Mouse (Mus musculus): ENCODE measurements around the gene Rpl7l1.
"Not testable (repeated sequence)": the region's sequence is repeated elsewhere in the genome, so short reads cannot be mapped to it uniquely, and the experiment has no call there.

Rpl7l1 gene

DNA sequence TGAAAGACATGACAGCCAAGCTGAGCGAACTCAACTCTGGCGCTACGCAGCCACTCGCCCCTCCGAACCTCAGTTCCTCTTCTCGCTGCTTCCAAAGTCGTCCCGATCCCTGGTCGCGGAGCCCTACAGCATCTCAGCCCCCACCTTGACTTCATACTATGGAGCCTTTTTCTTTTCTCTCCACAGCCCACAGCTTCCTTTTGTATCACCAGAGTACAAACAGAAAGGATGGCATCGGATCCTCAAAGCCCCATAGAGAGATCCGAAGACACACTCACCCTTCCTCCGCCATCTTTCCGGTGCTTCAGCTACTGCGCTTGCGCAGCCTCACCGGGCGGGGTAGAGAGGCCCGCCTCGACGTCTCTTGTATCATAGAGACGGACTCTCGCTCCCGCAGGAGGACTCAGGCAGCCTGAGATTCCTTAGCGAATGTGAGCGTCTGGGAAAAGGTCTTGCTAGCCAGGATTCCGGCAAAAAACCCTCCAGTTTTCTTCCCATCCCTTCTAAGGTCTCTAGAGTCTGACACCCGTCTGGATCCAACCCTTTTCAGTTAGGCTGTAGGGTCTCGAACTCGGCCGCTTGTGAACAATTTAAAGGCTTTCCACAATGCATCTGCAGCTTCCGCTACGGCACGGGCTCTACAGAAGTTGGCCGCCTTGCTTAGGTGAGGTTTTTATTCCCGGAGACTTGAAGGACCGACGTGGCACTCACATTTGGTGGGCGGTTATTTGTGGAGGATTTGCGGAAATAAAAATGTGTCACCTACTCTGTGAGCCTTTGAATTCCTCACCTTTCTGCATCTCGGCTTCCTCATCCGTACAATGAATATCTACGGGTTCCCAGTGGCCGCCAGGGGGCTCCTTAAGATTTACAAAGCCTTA, at the start of gene Rpl7l1:
Rpl7l1 (minus strand) TSS at position 332 of the 881 bp plus-strand sequence.
- peak; percentile 96 for DNase-seq (ENCODE audit: low read depth, low spot score)

DNA sequence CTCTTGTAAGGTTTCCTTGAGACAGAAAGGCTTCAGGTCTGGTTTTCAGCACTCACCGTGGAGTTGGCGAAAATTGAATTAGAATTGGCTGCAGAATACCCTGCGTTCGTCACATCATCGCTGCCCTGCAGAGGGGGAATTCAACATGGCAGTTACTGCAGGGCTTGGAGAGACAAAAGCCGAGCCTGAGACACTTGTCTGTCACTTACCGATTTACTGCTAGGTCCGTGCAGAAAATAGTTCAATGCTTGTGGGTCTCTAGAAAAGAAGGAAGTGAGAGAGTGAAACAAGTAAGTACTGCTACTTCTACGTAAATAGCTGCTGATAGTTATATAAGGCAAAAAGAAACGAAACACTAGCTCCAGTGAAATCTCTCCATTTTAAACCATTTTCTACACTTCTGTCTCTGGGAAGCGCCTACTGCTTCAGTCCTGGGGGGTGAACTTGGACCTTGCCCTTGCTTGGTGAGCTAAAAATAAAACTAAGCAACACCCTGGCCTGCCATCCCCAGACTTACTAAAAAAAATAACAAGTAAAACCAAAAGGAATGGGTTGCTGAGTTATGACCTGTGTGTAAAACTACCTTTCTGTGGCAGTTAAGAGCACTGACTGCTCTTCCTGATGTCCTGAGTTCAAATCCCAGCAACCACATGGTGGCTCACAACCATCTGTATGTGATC, 47.5 kb upstream of the Rpl7l1 start:
- no peak for DNase-seq (ENCODE audit: low read depth, low spot score)

- DNase-seq (ENCODE audit: low read depth, low spot score), result no peak
These were observed 46.5 kb upstream of the Rpl7l1 start for GRCm38 (mm10) chr17:46828935-46829334.

DNA sequence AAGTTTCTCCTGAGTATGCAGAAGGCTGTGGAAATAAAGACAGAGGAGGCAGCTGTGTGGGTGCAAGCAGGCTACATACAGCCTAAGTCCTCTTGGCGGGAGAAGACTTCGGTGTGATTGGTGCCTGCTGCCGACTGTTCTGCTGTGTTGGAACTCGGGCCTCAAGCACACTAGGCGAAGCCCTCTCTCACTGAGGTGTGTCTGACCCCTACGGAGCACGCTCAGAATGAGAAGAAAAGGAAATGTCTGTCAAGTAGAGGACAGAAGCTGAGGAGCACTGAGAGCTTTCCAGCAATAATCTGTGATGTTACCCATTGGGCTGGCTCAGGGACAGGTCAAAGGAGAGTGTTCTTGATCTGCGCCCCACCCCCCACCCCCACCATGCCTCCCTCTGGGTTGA, 40.6 kb upstream of the Rpl7l1 start:
- no peak for DNase-seq (ENCODE audit: low read depth, low spot score)

- no peak for DNase-seq (ENCODE audit: low read depth, low spot score)
These were observed 38.2 kb upstream of the Rpl7l1 start for GRCm38 (mm10) chr17:46820628-46821027.

DNA sequence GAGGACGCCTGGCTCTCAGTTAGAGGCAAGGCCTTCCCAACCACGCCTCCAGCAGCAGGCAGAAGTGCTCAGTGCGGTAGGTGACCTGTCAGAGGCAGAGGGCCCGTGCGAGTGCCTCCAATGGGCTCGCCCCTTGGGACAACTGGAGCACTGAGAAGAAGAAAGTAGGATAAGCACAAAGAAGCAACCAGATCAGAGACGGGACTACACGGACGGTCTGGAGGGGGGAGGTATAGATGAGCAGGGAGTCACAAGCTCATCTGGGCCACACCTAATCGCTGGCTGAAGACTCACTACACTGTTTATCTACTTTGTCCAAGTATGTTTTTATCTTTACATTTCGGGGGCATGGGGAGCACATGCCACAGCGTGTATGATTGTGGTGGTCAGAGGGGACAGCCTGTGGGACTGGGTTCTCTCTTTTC, 35.3 kb upstream of the Rpl7l1 start:
- DNase-seq (ENCODE audit: low read depth, low spot score), result no peak

GRCm38 (mm10) chr17:46816306-46816705, 33.8 kb upstream of the Rpl7l1 start:
- DNase-seq (ENCODE audit: low read depth, low spot score), result no peak

- no peak for DNase-seq (ENCODE audit: low read depth, low spot score)
These were observed 32.0 kb upstream of the Rpl7l1 start for GRCm38 (mm10) chr17:46814497-46814896.

GRCm38 (mm10) chr17:46813637-46814036, 31.2 kb upstream of the Rpl7l1 start:
- no peak for DNase-seq (ENCODE audit: low read depth, low spot score)

DNA sequence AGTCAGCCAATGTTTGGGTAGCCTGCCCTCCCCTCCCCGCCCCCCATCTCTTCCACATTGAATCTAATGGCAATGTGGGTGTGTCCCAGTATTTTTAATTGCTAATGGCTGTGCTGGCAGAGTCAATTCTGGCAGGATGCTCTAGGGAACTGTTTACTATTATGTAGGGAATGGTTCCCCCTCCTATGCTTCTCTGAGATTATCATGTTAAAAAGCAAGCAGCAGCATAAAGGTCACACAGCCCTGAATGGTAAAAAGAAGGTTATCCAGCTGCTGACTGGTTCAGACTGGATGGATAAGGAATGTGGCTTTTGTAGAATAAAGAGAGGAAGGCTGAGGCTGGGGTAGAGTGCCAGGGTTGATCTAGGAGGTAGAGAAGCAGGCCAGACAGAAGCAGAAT, 30.0 kb upstream of the Rpl7l1 start:
- no peak for DNase-seq (ENCODE audit: low read depth, low spot score)

- DNase-seq (ENCODE audit: low read depth, low spot score), result no peak
These were observed 28.2 kb upstream of the Rpl7l1 start for GRCm38 (mm10) chr17:46810672-46811071.

DNA sequence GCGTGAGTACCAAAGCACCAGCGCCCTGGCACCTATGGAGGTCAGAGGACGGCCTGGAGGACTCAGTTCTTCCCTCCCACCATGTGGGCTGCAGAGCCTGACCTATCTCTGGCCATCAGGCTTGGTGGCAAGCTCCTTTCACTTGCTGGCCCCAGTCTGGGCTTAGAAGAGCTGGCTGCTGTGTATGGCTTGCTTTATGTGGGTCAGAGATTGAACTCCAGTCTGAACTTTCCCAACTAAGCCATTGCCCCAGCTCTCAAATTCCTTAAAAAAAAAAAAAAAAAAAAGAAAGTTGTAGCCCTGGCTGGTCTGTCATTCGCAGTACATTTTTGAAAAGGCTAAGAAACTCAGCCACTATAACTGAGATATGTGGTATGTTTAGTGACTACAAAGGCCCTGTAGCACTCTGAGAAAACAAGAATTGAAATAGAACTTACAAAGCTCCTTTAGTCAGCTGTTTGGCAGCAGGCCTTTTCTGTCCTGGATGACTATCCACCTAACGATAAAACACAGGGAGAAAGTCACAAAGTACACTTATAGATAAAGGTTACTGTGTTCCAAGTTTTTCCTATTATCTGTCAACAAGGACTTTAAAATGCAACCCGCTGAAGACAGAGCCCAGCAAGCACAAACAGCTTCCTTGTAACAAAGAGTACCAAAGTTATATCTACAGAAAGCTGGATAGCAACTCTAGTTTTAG, 26.8 kb upstream of the Rpl7l1 start:
- no peak for DNase-seq (ENCODE audit: low read depth, low spot score)

GRCm38 (mm10) chr17:46808376-46808775, 25.9 kb upstream of the Rpl7l1 start:
- no peak for DNase-seq (ENCODE audit: low read depth, low spot score)

- DNase-seq (ENCODE audit: low read depth, low spot score), result no peak
These were observed 19.3 kb upstream of the Rpl7l1 start for GRCm38 (mm10) chr17:46801761-46802160.

DNA sequence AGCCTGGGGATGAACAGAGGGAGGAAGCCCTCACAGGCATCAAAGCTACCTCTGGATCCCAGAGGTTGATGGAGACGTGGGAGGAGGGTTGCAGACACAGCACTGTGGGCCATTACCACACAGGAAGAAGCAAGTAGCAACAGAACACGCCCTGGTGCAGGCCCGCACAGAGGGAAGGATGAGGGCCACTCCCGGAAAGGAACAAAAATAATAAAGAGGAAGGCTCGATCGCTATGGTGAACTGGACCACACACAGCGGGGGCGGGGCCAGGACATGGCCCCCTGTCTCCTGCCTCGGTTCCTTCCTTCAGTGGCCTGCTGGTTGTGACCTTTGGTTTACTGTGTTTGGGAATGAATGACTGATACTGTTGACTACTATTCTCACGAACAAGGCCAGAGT, 17.2 kb upstream of the Rpl7l1 start:
- DNase-seq (ENCODE audit: low read depth, low spot score), result no peak

DNA sequence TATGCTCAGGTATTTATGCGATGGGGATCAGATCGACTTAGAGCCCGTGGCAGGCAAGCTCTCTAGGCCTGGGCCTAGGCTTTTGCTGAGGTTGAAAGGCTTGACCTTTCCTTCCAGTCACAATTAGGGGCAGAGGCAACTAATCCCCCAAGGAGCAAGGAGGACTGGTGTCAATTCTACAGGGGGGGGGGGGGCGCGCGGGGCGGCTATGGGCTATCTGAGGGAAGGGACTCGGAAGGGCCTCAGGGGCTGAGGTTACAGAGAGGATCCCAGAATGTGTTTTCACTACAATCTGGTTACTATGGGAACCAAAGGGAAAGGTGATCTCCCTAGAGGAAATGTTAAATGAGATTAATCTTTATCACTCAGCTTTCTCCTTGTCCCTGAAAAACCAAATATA, 14.9 kb upstream of the Rpl7l1 start:
- no peak for DNase-seq (ENCODE audit: low read depth, low spot score)

- DNase-seq (ENCODE audit: low read depth, low spot score), result no peak
These were observed 14.3 kb upstream of the Rpl7l1 start for GRCm38 (mm10) chr17:46796743-46797142.

DNA sequence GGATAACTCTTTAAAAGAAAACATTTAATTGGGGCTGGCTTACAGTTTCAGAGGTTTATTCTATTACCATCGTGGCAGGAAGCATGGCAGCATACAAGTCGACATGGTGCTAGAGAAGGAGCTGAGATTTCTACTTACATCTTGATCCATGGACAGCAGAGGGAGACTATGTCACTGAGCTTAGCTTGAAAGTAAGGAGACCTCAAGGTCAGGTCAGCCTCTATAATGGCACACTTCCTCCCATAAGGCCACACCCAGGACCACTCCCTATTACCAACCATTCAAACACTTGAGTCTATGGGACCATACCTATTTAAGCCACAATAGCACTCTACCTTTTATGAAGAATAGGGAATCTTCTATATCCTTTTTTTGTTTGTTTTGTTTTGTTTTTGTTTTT, 10.5 kb upstream of the Rpl7l1 start:
- DNase-seq (ENCODE audit: low read depth, low spot score), result no peak

DNA sequence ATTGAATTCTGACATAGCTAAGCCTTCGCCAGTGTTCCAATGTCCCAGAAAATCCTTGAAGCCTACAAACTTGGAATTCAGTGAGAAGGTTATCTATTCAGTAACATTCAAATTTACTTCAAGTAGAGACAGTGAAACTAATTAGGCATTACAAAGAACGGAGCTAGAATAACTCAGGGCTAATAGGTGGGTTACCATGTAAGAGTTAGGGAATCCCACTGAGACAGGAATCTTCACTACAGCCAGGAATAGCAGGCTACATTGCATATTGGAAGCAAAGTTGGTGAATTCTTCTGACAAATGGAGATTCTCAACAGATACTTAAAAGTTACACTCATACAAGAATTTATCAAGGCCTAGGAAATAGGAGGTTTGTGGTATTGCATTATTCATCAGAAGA, 5.5 kb upstream of the Rpl7l1 start:
- DNase-seq (ENCODE audit: low read depth, low spot score), result not testable (repeated sequence)

DNA sequence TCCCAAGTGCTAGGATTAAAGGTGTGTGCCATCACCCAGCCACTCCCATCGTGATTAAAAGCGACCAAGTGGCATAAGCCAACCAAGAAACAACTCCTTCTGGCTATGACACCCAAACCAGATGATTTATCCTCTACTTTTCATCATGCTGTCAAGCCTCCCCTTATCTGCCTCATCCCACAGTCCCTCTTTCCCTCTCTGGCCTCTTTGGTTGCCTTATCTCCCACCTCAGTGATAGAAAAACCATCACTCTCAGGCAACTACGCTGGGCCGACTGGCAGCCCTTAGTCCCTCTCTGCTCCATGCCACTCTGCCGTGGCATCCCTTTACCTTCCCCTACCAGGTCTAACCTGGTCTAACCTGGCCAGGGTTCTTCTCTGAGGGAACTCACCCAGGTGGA, 4.5 kb upstream of the Rpl7l1 start:
- no peak for DNase-seq (ENCODE audit: low read depth, low spot score)

DNA sequence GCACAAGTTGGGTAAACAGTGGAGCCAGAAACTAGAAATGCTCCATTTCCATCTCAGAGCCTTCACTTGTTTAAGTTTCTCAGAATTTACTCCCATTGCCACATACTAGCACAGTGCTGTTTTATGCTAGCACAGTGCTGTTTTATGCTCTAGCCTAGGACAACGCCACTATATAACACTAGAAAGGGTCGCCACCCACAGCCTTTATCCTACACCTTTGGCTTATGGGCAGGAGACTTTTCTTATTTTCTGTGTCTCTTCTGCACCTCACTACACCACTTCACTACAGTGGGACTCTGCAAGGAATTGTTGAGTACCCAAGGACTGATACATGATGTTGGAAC, 722 bp upstream of the Rpl7l1 start:
- DNase-seq (ENCODE audit: low read depth, low spot score), result no peak

GRCm38 (mm10) chr17:46781876-46782275, 596 bp downstream of the Rpl7l1 start:
- DNase-seq (ENCODE audit: low read depth, low spot score), result no peak

- DNase-seq (ENCODE audit: low read depth, low spot score), result no peak
These were observed 6.4 kb downstream of the Rpl7l1 start for GRCm38 (mm10) chr17:46776087-46776486.
